Mouse (Mus musculus): ENCODE data around the gene Galntl6. TPM values are rescaled to one million over a fixed set of nuclear protein-coding genes. Genes with fewer than 3 reads are reported as not detected.

Gene Galntl6
- polyA plus RNA-seq, 1 experiment from 2014 or later: 15.9 TPM

- 66% methylated on average over 5 of the region's 5 CpGs for WGBS
- ATAC-seq: peak; percentile 65
- Histone ChIP-seq H3K9me3 (ENCODE audit: control insufficient read depth, low read length) (no peaks in the 10 kb centered on the region), H3K4me1 (replicated peaks; ENCODE audit: control insufficient read depth, insufficient read depth, low read length) (peaks cover 5% of the 10 kb centered on the region), H3K9ac (replicated peaks; ENCODE audit: low read depth, low read length) (no peak overlapping the region), H3K27me3 (replicated peaks; ENCODE audit: control insufficient read depth, insufficient read depth, low read length) (no peaks in the 10 kb centered on the region), H3K4me2 (ENCODE audit: low read length) (no peak overlapping the region), H3K36me3 (ENCODE audit: control insufficient read depth, insufficient read depth) (no peaks in the 10 kb centered on the region), H3K27ac (ENCODE audit: low read length) (no peak overlapping the region), H3K4me3 (replicated peaks; ENCODE audit: low read length) (no peak overlapping the region)
These were observed 1020.3 kb downstream of the Galntl6 start for GRCm38 (mm10) chr8:57892115-57892514.

- Histone ChIP-seq H3K4me2 (ENCODE audit: low read length) (no peak overlapping the region), H3K36me3 (ENCODE audit: control insufficient read depth, insufficient read depth) (no peaks in the 10 kb centered on the region), H3K4me1 (replicated peaks; ENCODE audit: control insufficient read depth, insufficient read depth, low read length) (peaks cover 5% of the 10 kb centered on the region), H3K27me3 (replicated peaks; ENCODE audit: control insufficient read depth, insufficient read depth, low read length) (no peaks in the 10 kb centered on the region), H3K4me3 (replicated peaks; ENCODE audit: low read length) (no peak overlapping the region), H3K9ac (replicated peaks; ENCODE audit: low read depth, low read length) (no peak overlapping the region), H3K9me3 (ENCODE audit: control insufficient read depth, low read length) (no peaks in the 10 kb centered on the region), H3K27ac (ENCODE audit: low read length) (no peak overlapping the region)
- no peak for ATAC-seq
- WGBS: 62% methylated on average over 4 of the region's 4 CpGs
These were observed 1022.3 kb downstream of the Galntl6 start for GRCm38 (mm10) chr8:57890159-57890558.

GRCm38 (mm10) chr8:57888831-57889230 is 1023.6 kb downstream of the Galntl6 start:
- Histone ChIP-seq H3K27me3 (replicated peaks; ENCODE audit: control insufficient read depth, insufficient read depth, low read length) (no peaks in the 10 kb centered on the region), H3K9ac (replicated peaks; ENCODE audit: low read depth, low read length) (no peak overlapping the region), H3K4me1 (replicated peaks; ENCODE audit: control insufficient read depth, insufficient read depth, low read length) (peaks cover 5% of the 10 kb centered on the region), H3K9me3 (ENCODE audit: control insufficient read depth, low read length) (no peaks in the 10 kb centered on the region), H3K4me3 (replicated peaks; ENCODE audit: low read length) (no peak overlapping the region), H3K36me3 (ENCODE audit: control insufficient read depth, insufficient read depth) (no peaks in the 10 kb centered on the region), H3K4me2 (ENCODE audit: low read length) (no peak overlapping the region), H3K27ac (ENCODE audit: low read length) (no peak overlapping the region)
- ATAC-seq: no peak

- Histone ChIP-seq H3K9ac (replicated peaks; ENCODE audit: low read depth, low read length) (no peak overlapping the region), H3K4me1 (replicated peaks; ENCODE audit: control insufficient read depth, insufficient read depth, low read length) (peaks cover 3% of the 10 kb centered on the region; the same call in 1 of the 2 replicates), H3K27ac (ENCODE audit: low read length) (no peak overlapping the region), H3K9me3 (ENCODE audit: control insufficient read depth, low read length) (no peaks in the 10 kb centered on the region), H3K4me2 (ENCODE audit: low read length) (no peak overlapping the region), H3K27me3 (replicated peaks; ENCODE audit: control insufficient read depth, insufficient read depth, low read length) (no peaks in the 10 kb centered on the region), H3K4me3 (replicated peaks; ENCODE audit: low read length) (no peak overlapping the region), H3K36me3 (ENCODE audit: control insufficient read depth, insufficient read depth) (no peaks in the 10 kb centered on the region)
- ATAC-seq: peak; percentile 47; the same call in 1 of the 2 replicates
- 45% methylated on average over 11 of the region's 11 CpGs for WGBS
These were observed 1033.0 kb downstream of the Galntl6 start for GRCm38 (mm10) chr8:57879452-57879851.

- H3K27me3 ChIP-seq (replicated peaks; ENCODE audit: control insufficient read depth, insufficient read depth, low read length): no peaks in the 10 kb centered on the region
- no peaks in the 10 kb centered on the region; the same call in 1 of the 2 replicates for H3K4me1 ChIP-seq (replicated peaks; ENCODE audit: control insufficient read depth, insufficient read depth, low read length)
- no peak for ATAC-seq
- H3K4me2 ChIP-seq (ENCODE audit: low read length): no peak overlapping the region
- H3K9me3 ChIP-seq (ENCODE audit: control insufficient read depth, low read length): no peaks in the 10 kb centered on the region
- H3K27ac ChIP-seq (ENCODE audit: low read length): no peak overlapping the region
- no peak overlapping the region for H3K4me3 ChIP-seq (replicated peaks; ENCODE audit: low read length)
- no peak overlapping the region for H3K9ac ChIP-seq (replicated peaks; ENCODE audit: low read depth, low read length)
- H3K36me3 ChIP-seq (ENCODE audit: control insufficient read depth, insufficient read depth): no peaks in the 10 kb centered on the region
These were observed 1063.4 kb downstream of the Galntl6 start for GRCm38 (mm10) chr8:57849074-57849473.

GRCm38 (mm10) chr8:57843461-57843860 is 1069.0 kb downstream of the Galntl6 start:
- 44% methylated on average over 5 of the region's 5 CpGs for WGBS
- H3K9ac ChIP-seq (replicated peaks; ENCODE audit: low read depth, low read length): no peak overlapping the region
- peak; percentile 34 for ATAC-seq
- no peak overlapping the region for H3K4me2 ChIP-seq (ENCODE audit: low read length)
- H3K4me3 ChIP-seq (replicated peaks; ENCODE audit: low read length): no peak overlapping the region
- no peaks in the 10 kb centered on the region for H3K9me3 ChIP-seq (ENCODE audit: control insufficient read depth, low read length)
- H3K27me3 ChIP-seq (replicated peaks; ENCODE audit: control insufficient read depth, insufficient read depth, low read length): no peaks in the 10 kb centered on the region
- H3K27ac ChIP-seq (ENCODE audit: low read length): peak overlapping the region; percentile 75
- H3K4me1 ChIP-seq (replicated peaks; ENCODE audit: control insufficient read depth, insufficient read depth, low read length): peaks cover 9% of the 10 kb centered on the region
- H3K36me3 ChIP-seq (ENCODE audit: control insufficient read depth, insufficient read depth): no peaks in the 10 kb centered on the region

- Histone ChIP-seq H3K27me3 (replicated peaks; ENCODE audit: control insufficient read depth, insufficient read depth, low read length) (no peaks in the 10 kb centered on the region), H3K27ac (ENCODE audit: low read length) (peak overlapping the region; percentile 75), H3K4me2 (ENCODE audit: low read length) (no peak overlapping the region), H3K4me1 (replicated peaks; ENCODE audit: control insufficient read depth, insufficient read depth, low read length) (peaks cover 9% of the 10 kb centered on the region), H3K4me3 (replicated peaks; ENCODE audit: low read length) (no peak overlapping the region), H3K9ac (replicated peaks; ENCODE audit: low read depth, low read length) (no peak overlapping the region), H3K36me3 (ENCODE audit: control insufficient read depth, insufficient read depth) (no peaks in the 10 kb centered on the region), H3K9me3 (ENCODE audit: control insufficient read depth, low read length) (no peaks in the 10 kb centered on the region)
- WGBS: 43% methylated on average over 13 of the region's 13 CpGs
- ATAC-seq: peak; percentile 93
These were observed 1069.7 kb downstream of the Galntl6 start for GRCm38 (mm10) chr8:57842462-57843391.

GRCm38 (mm10) chr8:57841446-57841845 is 1071.0 kb downstream of the Galntl6 start:
- no peak overlapping the region for H3K4me2 ChIP-seq (ENCODE audit: low read length)
- H3K27ac ChIP-seq (ENCODE audit: low read length): 0 out of 2 replicates have a peak overlapping the region, but pooled peaks have one; percentile 32
- H3K36me3 ChIP-seq (ENCODE audit: control insufficient read depth, insufficient read depth): no peaks in the 10 kb centered on the region
- peaks cover 18% of the 10 kb centered on the region for H3K4me1 ChIP-seq (replicated peaks; ENCODE audit: control insufficient read depth, insufficient read depth, low read length)
- ATAC-seq: peak; percentile 39
- H3K9me3 ChIP-seq (ENCODE audit: control insufficient read depth, low read length): no peaks in the 10 kb centered on the region
- H3K9ac ChIP-seq (replicated peaks; ENCODE audit: low read depth, low read length): no peak overlapping the region
- no peaks in the 10 kb centered on the region for H3K27me3 ChIP-seq (replicated peaks; ENCODE audit: control insufficient read depth, insufficient read depth, low read length)
- no peak overlapping the region for H3K4me3 ChIP-seq (replicated peaks; ENCODE audit: low read length)
- 60% methylated on average over 4 of the region's 4 CpGs for WGBS

- no peak overlapping the region for H3K4me3 ChIP-seq (replicated peaks; ENCODE audit: low read length)
- no peaks in the 10 kb centered on the region for H3K36me3 ChIP-seq (ENCODE audit: control insufficient read depth, insufficient read depth)
- no peak for ATAC-seq
- H3K9ac ChIP-seq (replicated peaks; ENCODE audit: low read depth, low read length): no peak overlapping the region
- H3K27me3 ChIP-seq (replicated peaks; ENCODE audit: control insufficient read depth, insufficient read depth, low read length): no peaks in the 10 kb centered on the region
- WGBS: 28% methylated on average over 8 of the region's 8 CpGs
- no peak overlapping the region for H3K27ac ChIP-seq (ENCODE audit: low read length)
- peaks cover 20% of the 10 kb centered on the region for H3K4me1 ChIP-seq (replicated peaks; ENCODE audit: control insufficient read depth, insufficient read depth, low read length)
- H3K4me2 ChIP-seq (ENCODE audit: low read length): peak overlapping the region; percentile 17
- H3K9me3 ChIP-seq (ENCODE audit: control insufficient read depth, low read length): no peaks in the 10 kb centered on the region
These were observed 1075.1 kb downstream of the Galntl6 start for GRCm38 (mm10) chr8:57837384-57837783.
